Mouse (Mus musculus): Measurements from ENCODE around the gene Myh6.
"Not testable (repeated sequence)": the region's sequence is repeated elsewhere in the genome, so short reads cannot be mapped to it uniquely, and the experiment has no call there.

The Myh6 gene

GRCm38 (mm10) chr14:54994136-54994868 lies 27.6 kb upstream of the Myh6 start, which contains the start of gene Myh7:
Myh7 (minus strand) TSS chr14:54994626.
- DNase-seq, result no peak

- DNase-seq, result no peak
Observed at GRCm38 (mm10) chr14:54993636-54994035, 26.9 kb upstream of the Myh6 start.

- DNase-seq, result no peak
Observed at GRCm38 (mm10) chr14:54992196-54992595, 25.5 kb upstream of the Myh6 start.

GRCm38 (mm10) chr14:54989886-54990441 lies 23.2 kb upstream of the Myh6 start:
- no peak for DNase-seq

- no peak for DNase-seq
Observed at GRCm38 (mm10) chr14:54988882-54989281, 22.2 kb upstream of the Myh6 start.

- not testable (repeated sequence) for DNase-seq
Observed at GRCm38 (mm10) chr14:54988350-54988874, 21.7 kb upstream of the Myh6 start.

- DNase-seq, result no peak
Observed at GRCm38 (mm10) chr14:54981934-54982333, 15.2 kb upstream of the Myh6 start.

- no peak for DNase-seq
Observed at GRCm38 (mm10) chr14:54978664-54979063, 11.9 kb upstream of the Myh6 start.

GRCm38 (mm10) chr14:54976633-54977032 lies 9.9 kb upstream of the Myh6 start, which contains the start of gene Gm17428:
Gm17428 (plus strand) TSS chr14:54976933.
- no peak for DNase-seq

GRCm38 (mm10) chr14:54974068-54974791 lies 7.5 kb upstream of the Myh6 start:
- no peak for DNase-seq

GRCm38 (mm10) chr14:54972786-54973185 lies 6.1 kb upstream of the Myh6 start:
- not testable (repeated sequence) for DNase-seq

GRCm38 (mm10) chr14:54968344-54968743 lies 1.6 kb upstream of the Myh6 start:
- no peak for DNase-seq

- DNase-seq, result no peak
Observed at GRCm38 (mm10) chr14:54967874-54968273, 1.1 kb upstream of the Myh6 start.

GRCm38 (mm10) chr14:54965631-54966030 lies 1.1 kb downstream of the Myh6 start:
- no peak for DNase-seq

- DNase-seq, result no peak
Observed at GRCm38 (mm10) chr14:54965044-54965443, 1.7 kb downstream of the Myh6 start.

GRCm38 (mm10) chr14:54963727-54964126 lies 3.0 kb downstream of the Myh6 start:
- DNase-seq, result no peak

- DNase-seq, result no peak
Observed at GRCm38 (mm10) chr14:54962714-54963113, 4.0 kb downstream of the Myh6 start.

- DNase-seq, result no peak
Observed at GRCm38 (mm10) chr14:54961487-54961886, 5.2 kb downstream of the Myh6 start.

GRCm38 (mm10) chr14:54960769-54961168 lies 6.0 kb downstream of the Myh6 start:
- no peak for DNase-seq

- DNase-seq, result not testable (repeated sequence)
Observed at GRCm38 (mm10) chr14:54959853-54960613, 6.7 kb downstream of the Myh6 start.

- no peak for DNase-seq
Observed at GRCm38 (mm10) chr14:54959197-54959596, 7.5 kb downstream of the Myh6 start.

GRCm38 (mm10) chr14:54958503-54958902 lies 8.2 kb downstream of the Myh6 start:
- DNase-seq, result no peak

GRCm38 (mm10) chr14:54956533-54956932 lies 10.2 kb downstream of the Myh6 start:
- DNase-seq, result no peak
